In genomic region chr19:45177004-45177737, GRCm38 (mm10) we compare ENCODE assay signal across 8 mouse cellular contexts. TPM values are rescaled to one million over a fixed set of nuclear protein-coding genes. Genes with fewer than 3 reads are reported as not detected.
DNase-seq lines count a peak whose midpoint lies in the region; ATAC-seq lines count a peak whose summit lies in the region.

No protein-coding gene starts in this region.

- no peak for ATAC-seq in hindbrain, embryonic 12.5 days (ENCODE audit: low FRiP score)

- no peaks in the 10 kb centered on the region for H3K36me3 ChIP-seq in hindbrain, embryonic 12.5 days

- H3K27me3 ChIP-seq in hindbrain, embryonic 12.5 days = peaks cover 36% of the 10 kb centered on the region

- H3K27ac ChIP-seq in hindbrain, embryonic 12.5 days = no peak overlapping the region

- WGBS in hindbrain, embryonic 12.5 days = 20% methylated on average over 26 of the region's 26 CpGs

- H3K9me3 ChIP-seq in hindbrain, embryonic 12.5 days (replicated peaks) = no peaks in the 10 kb centered on the region; the same call in 1 of the 2 replicates

- 0 out of 2 replicates have a peak overlapping the region, but pooled peaks have one; percentile 23 for H3K9ac ChIP-seq in hindbrain, embryonic 12.5 days

- no peak overlapping the region for H3K4me3 ChIP-seq in hindbrain, embryonic 12.5 days

- H3K4me2 ChIP-seq in hindbrain, embryonic 12.5 days (replicated peaks) = peak overlapping the region; percentile 36

- H3K4me1 ChIP-seq in hindbrain, embryonic 12.5 days = no peaks in the 10 kb centered on the region

- peak; percentile 29 for DNase-seq in ovary, adult 18-20 months (ENCODE audit: low spot score)
- DNase-seq in ovary, postnatal 10 days (ENCODE audit: low spot score) = no peak
- DNase-seq in cerebellum, postnatal 10 days = peak; percentile 87 to 89
- peak; percentile 5 to 81 for DNase-seq in frontal cortex, adult 2 months (ENCODE audit: extremely low spot score in 1 of 2, low spot score in 1 of 2)
- DNase-seq in left cerebral cortex, adult 11 months (ENCODE audit: low spot score) = peak; percentile 27
- peak; percentile 61 to 67 for DNase-seq in lung, postnatal 4 days
- peak; percentile 69 for DNase-seq in retina, postnatal 7 days (ENCODE audit: low read depth, low spot score)

RNA-seq across cellular contexts. Expression of gene Tlx1, which starts 26.7 kb away (rescaled TPM):
- polyA plus RNA-seq in frontal cortex, adult 2 months (2012; rRNA removed) = not detected in 2 replicates
- 6.5 and 12.4 TPM in 2 replicates for polyA plus RNA-seq in hindbrain, embryonic 12.5 days (2016; fragmentation: Nextera tagmentation; extraction: Ambion mirVana)

RNA-seq across cellular contexts. Expression of gene Lbx1, which starts 58.4 kb away (rescaled TPM):
- polyA plus RNA-seq in frontal cortex, adult 2 months (2012; rRNA removed) = not detected in 2 replicates
- polyA plus RNA-seq in hindbrain, embryonic 12.5 days (2016; fragmentation: Nextera tagmentation; extraction: Ambion mirVana) = 10.8 and 18.8 TPM in 2 replicates

Comparison
In these comparisons a context has a peak if more than half of its experiments do, and no peak if none do; other contexts are left out.
1. RNA of gene Lbx1, which starts 58.4 kb away (polyA plus RNA-seq): 10.8 to 18.8 TPM in hindbrain, embryonic 12.5 days; not detected in frontal cortex, adult 2 months; every median in the first group is over 10 times any median in the second.